Mouse (Mus musculus): ENCODE data around the gene Tmed2.
"Not testable (repeated sequence)": the region's sequence is repeated elsewhere in the genome, so short reads cannot be mapped to it uniquely, and the experiment has no call there.

Gene Tmed2

GRCm38 (mm10) chr5:124540383-124540786 lies at the start of gene Tmed2:
Gene Tmed2, plus strand, starts transcription at chr5:124540695.
- DNase-seq = peak; percentile 96

GRCm38 (mm10) chr5:124491732-124492131 lies 48.8 kb upstream of the Tmed2 start:
- no peak for DNase-seq

- DNase-seq = no peak
These were observed 47.9 kb upstream of the Tmed2 start for GRCm38 (mm10) chr5:124492618-124493017.

GRCm38 (mm10) chr5:124493455-124493854 lies 47.0 kb upstream of the Tmed2 start:
- DNase-seq = no peak

GRCm38 (mm10) chr5:124495547-124495946 lies 44.9 kb upstream of the Tmed2 start:
- no peak for DNase-seq

- DNase-seq = no peak
These were observed 43.6 kb upstream of the Tmed2 start for GRCm38 (mm10) chr5:124496614-124497514.

GRCm38 (mm10) chr5:124498221-124498876 lies 42.1 kb upstream of the Tmed2 start:
- DNase-seq = no peak

- DNase-seq = no peak
These were observed 41.5 kb upstream of the Tmed2 start for GRCm38 (mm10) chr5:124499001-124499400.

- not testable (repeated sequence) for DNase-seq
These were observed 40.5 kb upstream of the Tmed2 start for GRCm38 (mm10) chr5:124500037-124500436.

GRCm38 (mm10) chr5:124500573-124500972 lies 39.9 kb upstream of the Tmed2 start:
- no peak for DNase-seq

GRCm38 (mm10) chr5:124501541-124501940 lies 39.0 kb upstream of the Tmed2 start:
- no peak for DNase-seq

- DNase-seq = no peak
These were observed 36.8 kb upstream of the Tmed2 start for GRCm38 (mm10) chr5:124503742-124504141.

- no peak for DNase-seq
These were observed 35.3 kb upstream of the Tmed2 start for GRCm38 (mm10) chr5:124505235-124505634.

- no peak for DNase-seq
These were observed 33.6 kb upstream of the Tmed2 start for GRCm38 (mm10) chr5:124506731-124507359.

GRCm38 (mm10) chr5:124509200-124509599 lies 31.3 kb upstream of the Tmed2 start:
- no peak for DNase-seq

GRCm38 (mm10) chr5:124509742-124510237 lies 30.7 kb upstream of the Tmed2 start:
- DNase-seq = no peak

GRCm38 (mm10) chr5:124510536-124511050 lies 29.9 kb upstream of the Tmed2 start:
- no peak for DNase-seq

- no peak for DNase-seq
These were observed 24.7 kb upstream of the Tmed2 start for GRCm38 (mm10) chr5:124515789-124516188.

GRCm38 (mm10) chr5:124518648-124519047 lies 21.8 kb upstream of the Tmed2 start:
- DNase-seq = no peak

- no peak for DNase-seq
These were observed 18.9 kb upstream of the Tmed2 start for GRCm38 (mm10) chr5:124521588-124521987.

- DNase-seq = no peak
These were observed 17.5 kb upstream of the Tmed2 start for GRCm38 (mm10) chr5:124523032-124523431.

GRCm38 (mm10) chr5:124524943-124525342 lies 15.6 kb upstream of the Tmed2 start:
- no peak for DNase-seq

- DNase-seq = no peak
These were observed 12.1 kb upstream of the Tmed2 start for GRCm38 (mm10) chr5:124528351-124528750.

Data from cerebellum, adult 8-10 months (tissue).